Mouse (Mus musculus) MEL (cell line): Measurements from ENCODE around the gene Nck2. TPM values are rescaled to one million over a fixed set of nuclear protein-coding genes. Genes with fewer than 3 reads are reported as not detected.

Source experiments
- DNase-seq: peaks from one replicate; pipeline ENCODE4 v3.0.0; 2011; ENCODE audit warnings: low read depth, low spot score
- H3K27ac ChIP-seq: 2 replicates; pipeline ENCODE4 v1.5.1; 2012; ENCODE audit warnings: low read depth, mild to moderate bottlenecking, control low read depth, low read length, moderate library complexity; ENCODE audit not compliant: control insufficient read depth
- H3K27me3 ChIP-seq, 2 experiments: fragments of 150-350 bp in 1 of 2; sonication (generic) in 1 of 2; 2 replicates each; pipeline ENCODE4 v1.6.1; 2012; ENCODE audit warnings: low read length in 2 of 2, mild to moderate bottlenecking in 2 of 2, improper control_type of control experiment in 1 of 2, moderate library complexity in 1 of 2; ENCODE audit not compliant: insufficient read depth in 2 of 2, control insufficient read depth in 1 of 2
- H3K36me3 ChIP-seq, 2 experiments: 2 replicates each; pipeline ENCODE4 v1.6.1; 2012 to 2014; ENCODE audit warnings: low read length in 2 of 2, improper control_type of control experiment in 1 of 2, inconsistent platforms in 1 of 2, mild to moderate bottlenecking in 1 of 2; ENCODE audit not compliant: insufficient read depth in 2 of 2, control insufficient read depth in 1 of 2
- H3K4me1 ChIP-seq, 2 experiments: fragments of 150-350 bp in 1 of 2; sonication (generic) in 1 of 2; 2 replicates each; pipeline ENCODE4 v1.6.1; 2012; ENCODE audit warnings: low read length in 2 of 2, improper control_type of control experiment in 1 of 2, mild to moderate bottlenecking in 1 of 2; ENCODE audit not compliant: insufficient read depth in 2 of 2, control insufficient read depth in 1 of 2
- H3K4me3 ChIP-seq, 2 experiments: fragments of 150-350 bp in 1 of 2; sonication (generic) in 1 of 2; 2 replicates each; pipeline ENCODE4 v1.5.1; 2012; ENCODE audit warnings: low read depth in 2 of 2, low read length in 2 of 2, mild to moderate bottlenecking in 2 of 2, moderate library complexity in 2 of 2, control low read depth in 1 of 2, improper control_type of control experiment in 1 of 2; ENCODE audit not compliant: control insufficient read depth in 1 of 2, insufficient read depth in 1 of 2
- H3K79me2 ChIP-seq: 2 replicates; pipeline ENCODE4 v1.6.1; 2012; ENCODE audit warnings: mild to moderate bottlenecking, low read length, moderate library complexity; ENCODE audit not compliant: control insufficient read depth, poor library complexity, insufficient read depth
- H3K9ac ChIP-seq: 2 replicates; pipeline ENCODE4 v1.6.1; 2012; ENCODE audit warnings: low read depth, mild to moderate bottlenecking, control low read depth, low read length, moderate library complexity; ENCODE audit not compliant: control insufficient read depth, poor library complexity, severe bottlenecking
- H3K9me3 ChIP-seq: fragments of 150-350 bp; sonication (generic); replicated peaks from 2 replicates; pipeline ENCODE4 v1.6.1; 2012; ENCODE audit warnings: mild to moderate bottlenecking, low read length, improper control_type of control experiment, moderate library complexity; ENCODE audit not compliant: insufficient read depth
- BHLHE40 ChIP-seq: IDR thresholded peaks from 2 replicates; pipeline ENCODE4 v1.6.1; 2012; ENCODE audit warnings: low read depth, mild to moderate bottlenecking, inconsistent platforms, low read length, improper control_type of control experiment, borderline replicate concordance
- CHD1 ChIP-seq: IDR thresholded peaks from 2 replicates; pipeline ENCODE4 v1.6.1; 2012; ENCODE audit warnings: low read depth, mild to moderate bottlenecking, inconsistent platforms, low read length, improper control_type of control experiment
- CTCF ChIP-seq, 3 experiments: IDR thresholded peaks in 2 of 3; conservative IDR thresholded peaks in 1 of 3; 2 replicates each; pipeline ENCODE4 v1.5.1; 2011 to 2012; ENCODE audit warnings: low read length in 3 of 3, low read depth in 2 of 3, mild to moderate bottlenecking in 2 of 3, improper control_type of control experiment in 1 of 3, inconsistent platforms in 1 of 3, mixed read lengths in 1 of 3, moderate library complexity in 1 of 3; ENCODE audit not compliant: control insufficient read depth in 1 of 3, insufficient read depth in 1 of 3, poor library complexity in 1 of 3, severe bottlenecking in 1 of 3
- E2F4 ChIP-seq: IDR thresholded peaks from 2 replicates; pipeline ENCODE4 v1.6.1; 2011; ENCODE audit warnings: low read depth, low read length, improper control_type of control experiment, borderline replicate concordance
- ELF1 ChIP-seq: IDR thresholded peaks from 2 replicates; pipeline ENCODE4 v1.6.1; 2014; ENCODE audit warnings: low read depth, mild to moderate bottlenecking, inconsistent platforms, low read length, improper control_type of control experiment, moderate library complexity
- GABPA ChIP-seq: IDR thresholded peaks from 2 replicates; pipeline ENCODE4 v1.6.1; 2012; ENCODE audit warnings: low read depth, mild to moderate bottlenecking, inconsistent platforms, low read length, improper control_type of control experiment, moderate library complexity
- HCFC1 ChIP-seq: IDR thresholded peaks from 2 replicates; pipeline ENCODE4 v1.6.1; 2012; ENCODE audit warnings: low read depth, mild to moderate bottlenecking, inconsistent platforms, low read length, improper control_type of control experiment, moderate library complexity
- JUND ChIP-seq: IDR thresholded peaks from 2 replicates; pipeline ENCODE4 v1.6.1; 2011; ENCODE audit warnings: low read depth, mild to moderate bottlenecking, improper control_type of control experiment, low read length
- KAT2A ChIP-seq: conservative IDR thresholded peaks from 2 replicates; pipeline ENCODE4 v1.6.1; 2012; ENCODE audit warnings: low read depth, low read length, improper control_type of control experiment, inconsistent platforms
- MAX ChIP-seq: IDR thresholded peaks from 2 replicates; pipeline ENCODE4 v1.6.1; 2011; ENCODE audit warnings: low read length, improper control_type of control experiment
- MAZ ChIP-seq: IDR thresholded peaks from 2 replicates; pipeline ENCODE4 v1.6.1; 2012; ENCODE audit warnings: low read depth, mild to moderate bottlenecking, inconsistent platforms, low read length, improper control_type of control experiment
- MEF2A ChIP-seq: IDR thresholded peaks from 2 replicates; pipeline ENCODE4 v1.6.1; 2014; ENCODE audit warnings: low read depth, mild to moderate bottlenecking, inconsistent platforms, low read length, improper control_type of control experiment; ENCODE audit not compliant: poor library complexity, insufficient replicate concordance, severe bottlenecking; ENCODE audit errors: extremely low read depth
- NELFE ChIP-seq: IDR thresholded peaks from 2 replicates; pipeline ENCODE4 v1.6.1; 2011; ENCODE audit warnings: low read depth, low read length, improper control_type of control experiment
- POLR2AphosphoS2 ChIP-seq: IDR thresholded peaks from 2 replicates; pipeline ENCODE4 v1.6.1; 2011; ENCODE audit warnings: low read length, improper control_type of control experiment
- RAD21 ChIP-seq: IDR thresholded peaks from 2 replicates; pipeline ENCODE4 v1.6.1; 2011; ENCODE audit warnings: mild to moderate bottlenecking, low read depth, low read length, improper control_type of control experiment
- RCOR1 ChIP-seq: IDR thresholded peaks from 2 replicates; pipeline ENCODE4 v1.6.1; 2012; ENCODE audit warnings: low read depth, mild to moderate bottlenecking, inconsistent platforms, low read length, improper control_type of control experiment
- SIN3A ChIP-seq: IDR thresholded peaks from 2 replicates; pipeline ENCODE4 v1.6.1; 2012; ENCODE audit warnings: low read length, improper control_type of control experiment, inconsistent platforms
- SMC3 ChIP-seq: IDR thresholded peaks from 2 replicates; pipeline ENCODE4 v1.6.1; 2011; ENCODE audit warnings: low read depth, low read length, improper control_type of control experiment
- TBP ChIP-seq: IDR thresholded peaks from 2 replicates; pipeline ENCODE4 v1.8.0; 2011; ENCODE audit warnings: low read depth, low read length, improper control_type of control experiment
- UBTF ChIP-seq: IDR thresholded peaks from 2 replicates; pipeline ENCODE4 v1.6.1; 2012; ENCODE audit warnings: low read depth, mild to moderate bottlenecking, inconsistent platforms, low read length, improper control_type of control experiment, moderate library complexity, borderline replicate concordance; ENCODE audit not compliant: insufficient read depth
- USF1 ChIP-seq: IDR thresholded peaks from 2 replicates; pipeline ENCODE4 v1.6.1; 2014; ENCODE audit warnings: low read depth, mild to moderate bottlenecking, inconsistent platforms, low read length, improper control_type of control experiment, moderate library complexity
- USF2 ChIP-seq, 2 experiments: IDR thresholded peaks; 2 replicates each; pipeline ENCODE4 v1.6.1; 2011 to 2012; ENCODE audit warnings: improper control_type of control experiment in 2 of 2, low read length in 2 of 2, borderline replicate concordance in 1 of 2, inconsistent platforms in 1 of 2, low read depth in 1 of 2, mild to moderate bottlenecking in 1 of 2; ENCODE audit not compliant: insufficient read depth in 1 of 2
- polyA plus RNA-seq, 2 experiments: library from polyadenylated mRNA; stranded (reverse) in 1 of 2; unstranded in 1 of 2; fragments of >175 nt in 1 of 2; fragments of >200 nt in 1 of 2; gene quantifications; 2 replicates each; pipeline versions ENCODE4 v1.2.1 to v1.2.4; 2012; ENCODE audit warnings: low replicate concordance in 2 of 2, low read depth in 1 of 2; ENCODE audit not compliant: insufficient read length in 2 of 2, insufficient read depth in 1 of 2, missing spikeins in 1 of 2
- total RNA-seq: library from RNA; depleted of rRNA; stranded (reverse); fragments of 300-350 nt; gene quantifications from 2 replicates; pipeline ENCODE4 v1.2.3, GENCODE M21; 2012

The Nck2 gene
- total and polyA plus RNA-seq, 3 experiments: 9.4 to 12.4 TPM; not detected in 1

GRCm38 (mm10) chr1:43571105-43571504 lies 126.7 kb downstream of the Nck2 start:
- no peak for TF ChIP-seq TBP
- no peak for TF ChIP-seq MAZ
- no peak for TF ChIP-seq HCFC1
- TF ChIP-seq UBTF: no peak
- TF ChIP-seq RAD21: no peak
- no peak for TF ChIP-seq POLR2AphosphoS2
- TF ChIP-seq E2F4: no peak
- TF ChIP-seq JUND: no peak
- TF ChIP-seq ELF1: no peak
- no peak for TF ChIP-seq CHD1
- TF ChIP-seq SMC3: no peak
- no peak for TF ChIP-seq USF1
- TF ChIP-seq MEF2A: no peak
- no peak for TF ChIP-seq BHLHE40
- no peak for TF ChIP-seq CTCF (IDR thresholded peaks at IDR 0.05 in 2 of 3, conservative IDR thresholded peaks at IDR 0.05 in 1 of 3; ENCODE audit: control insufficient read depth in 1 of 3, insufficient read depth in 1 of 3, low read depth in 2 of 3, low read length in 3 of 3, poor library complexity in 1 of 3, severe bottlenecking in 1 of 3)
- no peak for DNase-seq

GRCm38 (mm10) chr1:43574793-43575304 lies 130.5 kb downstream of the Nck2 start:
- no peak for TF ChIP-seq KAT2A
- no peak for TF ChIP-seq MAX
- no peak for TF ChIP-seq RCOR1
- TF ChIP-seq SIN3A: no peak
- no peak for TF ChIP-seq GABPA
- no peak for TF ChIP-seq USF2 (IDR thresholded peaks at IDR 0.05; ENCODE audit: borderline replicate concordance in 1 of 2, insufficient read depth in 1 of 2, low read depth in 1 of 2, low read length in 2 of 2)
- no peak for TF ChIP-seq UBTF
- no peak for TF ChIP-seq NELFE
- no peak for TF ChIP-seq E2F4
- DNase-seq: no peak
- H3K9me3 ChIP-seq: no peaks in the 10 kb centered on the region
- no peaks in the 10 kb centered on the region for H3K36me3 ChIP-seq
- H3K79me2 ChIP-seq: no peaks in the 10 kb centered on the region
- H3K9ac ChIP-seq: no peak overlapping the region
- no peak overlapping the region for H3K27ac ChIP-seq
- H3K4me1 ChIP-seq: no peaks in the 10 kb centered on the region
- no peak overlapping the region for H3K4me3 ChIP-seq
- H3K27me3 ChIP-seq: no peaks in the 10 kb centered on the region

More at GRCm38 (mm10) chr1:43571105-43571504, 126.7 kb downstream of the Nck2 start:
- Histone ChIP-seq H3K27ac (no peak overlapping the region), H3K4me3 (no peak overlapping the region), H3K9me3 (no peaks in the 10 kb centered on the region), H3K27me3 (no peaks in the 10 kb centered on the region), H3K9ac (no peak overlapping the region), H3K4me1 (no peaks in the 10 kb centered on the region), H3K36me3 (no peaks in the 10 kb centered on the region), H3K79me2 (no peaks in the 10 kb centered on the region)
